Mouse (Mus musculus) thymus, postnatal 36 days (tissue): ENCODE data around the gene Gm42878.
A peak's percentile ranks its signal among the peaks of the same experiment; 100 is the strongest.

ENCODE experiments used
- DNase-seq, 2 experiments: peaks; one replicate each; pipeline ENCODE4 v3.0.0; 2022; ENCODE audit warnings: mixed read lengths in 2 of 2

Gene Gm42878

GRCm38 (mm10) chr5:121544910-121545792 is at the start of gene Gm42878, which contains the start of gene Adam1a:
Gm42878 (minus strand) TSS chr5:121545482.
Adam1a (minus strand) TSS chr5:121545482.
- peak; percentile 49 to 66 for DNase-seq

DNA sequence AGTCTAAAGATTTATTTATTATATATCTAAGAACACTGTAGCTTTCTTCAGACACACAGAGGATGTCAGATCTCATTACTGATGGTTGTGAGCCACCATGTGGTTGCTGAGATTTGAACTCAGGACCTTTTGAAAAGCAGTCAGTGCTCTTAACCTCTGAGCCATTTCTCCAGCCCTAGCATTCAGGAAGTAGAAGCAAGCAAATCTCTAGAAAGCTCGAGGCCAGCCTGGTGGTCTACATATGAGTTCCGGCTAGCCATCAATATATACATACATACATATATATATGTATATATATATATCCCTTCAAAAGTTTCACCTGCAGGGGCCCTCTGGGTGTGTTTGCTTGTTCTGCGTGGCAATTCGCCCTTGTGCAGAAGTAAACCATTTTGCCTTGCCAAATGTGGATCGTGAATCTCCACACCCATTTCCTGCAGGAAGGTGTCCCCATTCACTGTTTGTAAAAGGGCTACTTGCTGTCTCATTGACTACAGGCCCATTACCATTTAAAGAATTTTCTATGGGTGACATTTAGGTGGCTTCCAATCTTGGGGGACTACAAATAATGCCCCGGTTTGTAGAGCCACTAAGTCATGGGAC is 49.5 kb upstream of the Gm42878 start:
- no peak for DNase-seq

- DNase-seq, result peak; percentile 84 to 86
Observed at GRCm38 (mm10) chr5:121593451-121594401, 48.4 kb upstream of the Gm42878 start, which contains the start of gene Aldh2. Aldh2 (minus strand) TSS chr5:121593824.

GRCm38 (mm10) chr5:121592816-121593407 is 47.6 kb upstream of the Gm42878 start:
- no peak for DNase-seq

DNA sequence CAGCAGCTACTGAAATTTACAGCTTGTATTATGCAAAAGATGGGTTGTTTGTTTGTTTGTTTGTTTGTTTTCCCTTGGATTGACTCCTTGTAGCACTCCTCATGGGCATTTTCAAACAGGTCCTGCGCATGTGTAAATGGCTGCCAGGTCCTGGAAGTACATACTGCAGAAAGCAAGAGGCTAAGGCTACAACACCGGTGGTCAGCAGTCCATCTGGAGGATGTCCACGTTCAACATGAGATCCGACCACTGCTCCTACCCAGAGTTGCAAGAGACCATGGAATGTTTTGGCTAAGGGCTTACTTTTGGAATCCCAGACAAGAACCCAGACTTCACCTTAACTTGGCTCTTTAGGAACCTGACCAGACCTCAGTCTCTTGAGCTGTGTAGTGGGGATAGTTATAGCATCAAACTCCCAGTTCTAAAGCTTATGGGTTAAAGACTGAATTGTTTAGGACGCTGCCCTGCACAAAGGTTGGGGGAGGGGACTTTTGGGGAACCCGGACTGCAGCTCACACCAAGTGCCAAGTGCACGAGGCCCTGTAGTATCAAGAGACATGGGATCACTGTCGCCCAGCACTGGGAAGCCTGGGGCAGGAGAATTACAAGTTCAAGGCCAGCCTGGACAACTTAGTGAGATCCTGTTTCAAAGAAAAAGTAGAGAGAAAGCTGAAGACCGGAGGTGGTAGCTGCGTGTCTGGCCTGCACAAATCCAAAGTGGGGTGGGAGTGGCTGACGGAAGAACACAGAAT is 47.0 kb upstream of the Gm42878 start:
- DNase-seq, result no peak

DNA sequence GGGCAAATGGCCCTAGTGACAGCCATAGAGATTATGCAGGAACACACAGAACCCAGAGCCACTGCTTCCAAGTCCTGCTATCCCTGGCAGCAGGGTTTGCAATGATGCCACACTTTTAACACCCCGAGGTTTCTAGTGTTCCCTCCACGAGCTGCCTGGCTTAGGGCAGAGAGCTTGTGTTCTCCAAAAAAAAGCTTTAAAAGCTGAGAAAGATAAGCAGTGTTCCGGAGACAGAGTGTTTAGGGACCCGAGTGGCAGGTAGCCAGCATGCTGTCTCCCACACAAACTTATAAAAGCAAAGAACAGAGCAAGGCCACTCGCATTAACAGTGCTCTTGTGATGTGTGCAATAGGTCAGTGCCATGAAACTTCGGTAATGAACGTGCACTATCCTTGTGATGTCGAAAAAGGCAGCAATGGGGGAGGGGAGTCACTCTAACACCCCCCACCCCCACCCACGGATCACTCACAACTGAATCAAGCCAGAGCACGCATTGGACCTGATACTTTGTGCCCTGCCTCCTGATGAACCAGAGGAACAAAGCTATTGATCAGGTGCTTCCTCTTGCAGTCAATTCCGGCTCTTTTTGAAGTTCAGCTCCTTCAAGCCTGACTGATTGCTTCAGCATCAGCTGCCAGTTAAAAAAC is 46.3 kb upstream of the Gm42878 start:
- DNase-seq, result no peak

DNA sequence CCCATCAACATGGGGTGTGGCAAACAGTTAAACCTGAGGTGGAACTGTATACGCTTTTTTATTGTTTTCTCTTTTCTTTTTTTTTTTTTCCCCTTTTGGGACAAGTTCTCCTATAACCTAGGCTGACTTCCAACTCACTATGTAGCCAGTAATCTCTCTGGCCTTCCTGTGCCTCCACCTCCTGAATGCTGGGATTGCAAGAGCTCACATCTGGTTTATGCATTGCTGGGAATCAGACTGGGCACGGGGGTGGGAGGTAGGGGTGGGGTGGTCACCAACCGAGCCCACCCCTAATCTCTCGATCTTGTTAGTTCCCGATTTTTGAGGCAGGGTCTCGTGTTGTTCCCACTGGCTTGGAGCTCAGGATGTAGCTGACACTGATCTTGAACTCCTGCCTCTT is 44.6 kb upstream of the Gm42878 start:
- no peak for DNase-seq

- peak; percentile 23 to 29 for DNase-seq
Observed at GRCm38 (mm10) chr5:121586400-121587039, 41.2 kb upstream of the Gm42878 start.

- DNase-seq, result no peak
Observed at GRCm38 (mm10) chr5:121585699-121586098, 40.4 kb upstream of the Gm42878 start.

GRCm38 (mm10) chr5:121585005-121585404 is 39.7 kb upstream of the Gm42878 start:
- no peak for DNase-seq

GRCm38 (mm10) chr5:121583765-121584501 is 38.7 kb upstream of the Gm42878 start:
- DNase-seq, result peak; percentile 23 to 41

GRCm38 (mm10) chr5:121581945-121582344 is 36.7 kb upstream of the Gm42878 start:
- no peak for DNase-seq

DNA sequence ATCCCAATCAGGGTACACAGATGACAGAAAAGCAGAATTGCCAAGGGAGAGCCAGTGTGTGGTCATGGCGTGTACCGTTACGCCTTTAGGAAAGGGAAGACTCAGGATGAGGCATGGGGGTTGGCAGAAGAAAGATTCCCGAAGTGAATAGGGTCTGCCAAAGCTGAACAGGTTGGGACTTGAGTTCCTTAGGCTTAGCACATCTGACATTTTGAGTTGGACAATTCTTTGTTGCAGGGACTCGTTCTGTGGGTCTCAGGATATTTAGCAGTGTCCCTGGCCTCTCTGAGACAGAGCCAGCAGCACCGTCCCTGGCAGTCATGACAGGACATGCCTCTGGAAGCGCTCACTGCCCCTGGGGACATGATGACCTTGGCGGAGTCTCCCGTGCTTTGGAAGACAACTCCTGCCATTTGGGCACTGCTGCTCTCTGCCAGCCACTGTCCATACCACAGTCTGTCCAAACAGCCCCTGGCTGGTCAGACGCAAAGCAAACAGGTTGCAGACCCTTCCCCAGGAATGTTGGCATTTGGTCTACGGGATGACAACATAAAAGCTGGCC is 31.7 kb upstream of the Gm42878 start:
- no peak for DNase-seq

DNA sequence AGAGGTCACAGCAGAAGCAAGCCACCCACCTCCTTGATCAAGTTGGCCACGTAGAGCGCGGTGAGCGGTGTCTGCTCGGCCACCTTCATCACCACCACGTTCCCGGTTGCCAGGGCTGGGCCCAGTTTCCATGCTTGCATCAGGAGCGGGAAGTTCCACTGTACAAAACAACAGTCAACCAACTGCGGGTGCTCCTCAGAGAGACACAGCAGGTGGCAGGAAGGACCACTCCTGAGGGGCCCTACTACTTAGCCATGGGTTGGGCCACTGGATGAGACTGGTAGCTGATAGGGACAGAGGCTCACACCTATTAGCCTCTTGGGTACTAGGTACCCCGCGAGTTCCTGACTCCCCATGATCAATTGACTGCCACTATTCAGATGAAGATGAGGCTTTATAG is 30.6 kb upstream of the Gm42878 start:
- DNase-seq, result no peak

DNA sequence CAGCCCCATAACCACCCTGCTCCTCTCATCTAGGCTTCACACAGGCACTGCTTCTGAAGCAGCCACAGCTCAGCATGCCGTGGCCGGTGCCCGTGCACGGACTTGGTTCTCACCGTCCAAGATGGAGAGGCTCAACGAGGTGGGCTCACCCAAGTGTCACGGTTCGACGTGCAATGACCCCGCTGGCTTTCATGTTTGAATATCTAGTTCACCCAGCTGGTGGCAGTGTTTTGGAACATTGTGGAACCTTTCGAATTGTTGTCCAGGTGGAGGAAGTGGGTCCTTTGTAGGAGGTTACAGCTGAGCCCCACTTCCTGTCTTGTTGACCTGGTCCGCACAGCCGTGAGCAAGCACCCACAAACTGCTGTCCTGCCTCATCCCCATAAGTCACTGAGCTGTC is 28.9 kb upstream of the Gm42878 start:
- DNase-seq, result peak; percentile 40 to 62

DNA sequence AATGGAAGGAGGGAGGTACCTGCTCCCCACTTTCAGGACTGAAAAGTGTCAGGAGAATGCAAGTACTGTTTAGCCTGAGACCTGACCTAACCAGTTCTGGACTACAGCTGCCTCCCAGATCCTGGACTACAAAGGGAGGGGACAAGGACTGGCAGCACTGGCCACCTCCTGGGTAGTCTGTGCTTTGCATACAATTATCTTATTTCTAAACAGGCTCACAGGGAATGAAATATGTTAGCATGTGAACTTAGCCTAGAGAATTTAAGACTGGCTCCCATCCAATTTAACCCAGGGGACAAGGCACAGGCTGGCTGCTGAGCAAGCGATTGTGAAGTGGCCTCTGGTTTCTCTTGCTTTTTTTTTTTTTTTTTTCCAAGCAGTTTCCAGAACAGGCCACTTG is 25.5 kb upstream of the Gm42878 start:
- DNase-seq, result no peak

- DNase-seq, result no peak
Observed at GRCm38 (mm10) chr5:121569881-121570420, 24.7 kb upstream of the Gm42878 start.

GRCm38 (mm10) chr5:121566035-121566681 is 20.9 kb upstream of the Gm42878 start:
- DNase-seq, result no peak

DNA sequence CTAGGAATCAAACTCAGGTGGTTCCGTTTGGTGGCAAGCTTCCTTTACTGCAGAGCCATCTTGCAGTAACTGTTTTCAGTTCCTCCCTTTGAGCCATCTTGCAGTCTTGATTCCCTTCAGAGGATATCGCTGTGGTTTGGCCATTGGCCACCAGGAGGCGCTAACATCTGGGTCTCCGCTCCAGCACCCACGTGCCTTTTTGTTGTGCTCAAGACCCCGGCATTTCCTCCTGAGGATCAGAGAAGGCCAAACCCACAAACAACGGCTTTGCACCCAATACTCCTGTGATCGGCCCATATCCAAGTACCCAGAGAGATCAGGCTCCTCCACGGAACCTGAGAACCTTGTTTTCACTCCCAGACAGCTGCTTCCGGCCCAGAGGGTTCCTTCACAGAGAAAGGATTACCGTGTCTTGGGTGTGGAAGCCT is 19.2 kb upstream of the Gm42878 start:
- peak; percentile 89 to 93 for DNase-seq
